Mouse (Mus musculus): ENCODE measurements around the gene Slc26a9.

Gene Slc26a9

GRCm38 (mm10) chr1:131734657-131735273 is 9.1 kb upstream of the Slc26a9 start:
- in situ Hi-C loops (cut with MboI, MseI): no loop called here

- in situ Hi-C loops (cut with MboI, MseI): no loop called here
Observed at GRCm38 (mm10) chr1:131736494-131736893, 7.3 kb upstream of the Slc26a9 start.

- in situ Hi-C loops (cut with MboI, MseI): no loop called here
Observed at GRCm38 (mm10) chr1:131737269-131737668, 6.6 kb upstream of the Slc26a9 start.

- in situ Hi-C loops (cut with MboI, MseI): no loop called here
Observed at GRCm38 (mm10) chr1:131738760-131739159, 5.1 kb upstream of the Slc26a9 start.

- in situ Hi-C loops (cut with MboI, MseI): no loop called here
Observed at GRCm38 (mm10) chr1:131739481-131740160, 4.2 kb upstream of the Slc26a9 start.

GRCm38 (mm10) chr1:131745391-131745790 is 1.6 kb downstream of the Slc26a9 start:
- in situ Hi-C loops (cut with MboI, MseI): no loop called here

- in situ Hi-C loops (cut with MboI, MseI): no loop called here
Observed at GRCm38 (mm10) chr1:131747761-131748160, 3.9 kb downstream of the Slc26a9 start.

- in situ Hi-C loops (cut with MboI, MseI): no loop called here
Observed at GRCm38 (mm10) chr1:131748636-131749035, 4.8 kb downstream of the Slc26a9 start.

GRCm38 (mm10) chr1:131749706-131750545 is 6.1 kb downstream of the Slc26a9 start:
- in situ Hi-C loops (cut with MboI, MseI): no loop called here

- in situ Hi-C loops (cut with MboI, MseI): no loop called here
Observed at GRCm38 (mm10) chr1:131751181-131751890, 7.5 kb downstream of the Slc26a9 start.

- in situ Hi-C loops (cut with MboI, MseI): no loop called here
Observed at GRCm38 (mm10) chr1:131751891-131752311, 8.1 kb downstream of the Slc26a9 start.

GRCm38 (mm10) chr1:131754212-131754829 is 10.5 kb downstream of the Slc26a9 start:
- in situ Hi-C loops (cut with MboI, MseI): no loop called here

- in situ Hi-C loops (cut with MboI, MseI): loop anchor here (5.0 kb wide), 1 partner anchor 138 kb away; no protein-coding TSS in a partner anchor
Observed at GRCm38 (mm10) chr1:131754916-131755315, 11.1 kb downstream of the Slc26a9 start.

- in situ Hi-C loops (cut with MboI, MseI): loop anchor here (5.0 kb wide), 1 partner anchor 140 kb away; no protein-coding TSS in a partner anchor
Observed at GRCm38 (mm10) chr1:131757211-131757610, 13.4 kb downstream of the Slc26a9 start.

GRCm38 (mm10) chr1:131758796-131759195 is 15.0 kb downstream of the Slc26a9 start:
- in situ Hi-C loops (cut with MboI, MseI): loop anchor here (5.0 kb wide), 1 partner anchor 141 kb away; no protein-coding TSS in a partner anchor

- in situ Hi-C loops (cut with MboI, MseI): loop anchor here (5.0 kb wide), 1 partner anchor 143 kb away; no protein-coding TSS in a partner anchor
Observed at GRCm38 (mm10) chr1:131759667-131760427, 16.0 kb downstream of the Slc26a9 start.

GRCm38 (mm10) chr1:131760428-131760820 is 16.6 kb downstream of the Slc26a9 start:
- in situ Hi-C loops (cut with MboI, MseI): no loop called here

GRCm38 (mm10) chr1:131761079-131761831 is 17.4 kb downstream of the Slc26a9 start:
- in situ Hi-C loops (cut with MboI, MseI): no loop called here

- in situ Hi-C loops (cut with MboI, MseI): no loop called here
Observed at GRCm38 (mm10) chr1:131763683-131764082, 19.9 kb downstream of the Slc26a9 start.
